Mouse (Mus musculus) midbrain, embryonic 16.5 days (tissue): ENCODE results near the gene Galnt17. TPM values are rescaled to one million over a fixed set of nuclear protein-coding genes. Genes with fewer than 3 reads are reported as not detected.
A peak's percentile ranks its signal among the peaks of the same experiment; 100 is the strongest.

ENCODE experiments used
- ATAC-seq: fragments of 200-750 bp; cut with Nextera tagmentation; 2 replicates; pipeline ENCODE4 v1.8.0; 2017; ENCODE audit warnings: moderate TSS enrichment
- H3K27ac ChIP-seq: fragments of 300-500 bp; sonication (generic); 2 replicates; pipeline ENCODE4 v1.5.1; 2014; ENCODE audit warnings: mild to moderate bottlenecking, low read length, mixed read lengths
- H3K27me3 ChIP-seq: fragments of 300-500 bp; sonication (generic); 2 replicates; pipeline ENCODE4 v1.6.1; 2014; ENCODE audit warnings: low read depth, low read length, mixed read lengths; ENCODE audit not compliant: control insufficient read depth, insufficient read depth
- H3K36me3 ChIP-seq: fragments of 300-500 bp; sonication (generic); 2 replicates; pipeline ENCODE4 v1.6.1; 2014; ENCODE audit warnings: mild to moderate bottlenecking, low read length, moderate library complexity, mixed read lengths; ENCODE audit not compliant: control insufficient read depth, insufficient read depth
- H3K4me1 ChIP-seq: fragments of 300-500 bp; sonication (generic); 2 replicates; pipeline ENCODE4 v1.6.1; 2014; ENCODE audit warnings: mild to moderate bottlenecking, low read length, mixed read lengths; ENCODE audit not compliant: control insufficient read depth, insufficient read depth
- H3K4me2 ChIP-seq: fragments of 300-500 bp; sonication (generic); 2 replicates; pipeline ENCODE4 v1.6.1; 2014; ENCODE audit warnings: mild to moderate bottlenecking, low read length, mixed read lengths
- H3K4me3 ChIP-seq: fragments of 300-500 bp; sonication (generic); 2 replicates; pipeline ENCODE4 v1.5.1; 2014; ENCODE audit warnings: low read depth, mild to moderate bottlenecking, low read length, moderate library complexity, mixed read lengths
- H3K9ac ChIP-seq: fragments of 300-500 bp; sonication (generic); 2 replicates; pipeline ENCODE4 v1.6.1; 2014; ENCODE audit warnings: low read depth, low read length, mixed read lengths
- H3K9me3 ChIP-seq: fragments of 300-500 bp; sonication (generic); replicated peaks from 2 replicates; pipeline ENCODE4 v1.6.1; 2014; ENCODE audit warnings: mild to moderate bottlenecking, low read length, mixed read lengths; ENCODE audit not compliant: control insufficient read depth, poor library complexity, severe bottlenecking
- WGBS: fragments of 180-500 bp; shearing (Covaris S2); extraction: QIAGEN DNeasy Blood & Tissue Kit; methylation state at CpG from one replicate; pipeline ENCODE4 v1.1.7; 2014; 5-methylcytosine and 5-hydroxymethylcytosine counted together
- polyA plus RNA-seq: library from polyadenylated mRNA; unstranded; fragments of >200 nt; fragmentation: Nextera tagmentation; extraction: Ambion mirVana; gene quantifications from 2 replicates; pipeline ENCODE4 v1.2.1, GENCODE M21; 2015

The Galnt17 gene
- polyA plus RNA-seq = 5.8 and 7.8 TPM in 2 replicates

DNA sequence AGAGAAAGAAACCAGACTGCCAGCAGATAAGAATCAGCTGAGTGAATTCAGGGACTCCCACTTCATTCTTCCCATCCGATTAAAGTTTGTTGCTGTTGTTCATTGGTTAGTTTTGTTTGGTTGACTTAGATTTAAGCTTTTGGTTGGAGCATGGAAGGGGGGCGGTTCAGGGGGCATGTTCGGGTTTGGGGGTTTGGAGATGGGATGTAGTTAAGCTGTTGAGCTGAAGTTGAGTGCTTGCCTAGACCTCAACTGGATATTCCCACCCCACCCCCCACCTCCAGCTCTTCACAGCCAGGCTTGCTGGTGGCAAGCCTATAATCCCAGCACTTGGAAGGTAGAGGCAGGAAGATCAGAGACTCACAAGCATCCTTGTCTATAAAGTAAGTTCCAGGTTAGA lies at the start of gene Galnt17:
Gene Galnt17 (minus strand): TSS at position 101 of the 400 bp plus-strand sequence.
- Histone ChIP-seq H3K9ac (peak within 1 kb of the TSS; percentile 81), H3K4me1 (peaks cover 10% of the 10 kb centered on the region), H3K9me3 (no peaks in the 10 kb centered on the region), H3K4me3 (peak within 1 kb of the TSS; percentile 75), H3K36me3 (no peaks in the 10 kb centered on the region), H3K27me3 (no peaks in the 10 kb centered on the region), H3K27ac (peak within 1 kb of the TSS; percentile 86), H3K4me2 (peak within 1 kb of the TSS; percentile 83)
- ATAC-seq = no peak
- 46% methylated on average over 3 of the region's 3 CpGs for WGBS

GRCm38 (mm10) chr5:131334536-131334935 lies 26.2 kb upstream of the Galnt17 start:
- H3K4me3 ChIP-seq = no peak overlapping the region
- no peak overlapping the region for H3K4me2 ChIP-seq
- no peaks in the 10 kb centered on the region for H3K4me1 ChIP-seq
- 70% methylated on average over 8 of the region's 8 CpGs for WGBS
- H3K9ac ChIP-seq = no peak overlapping the region
- no peaks in the 10 kb centered on the region for H3K9me3 ChIP-seq
- H3K27ac ChIP-seq = no peak overlapping the region
- no peaks in the 10 kb centered on the region for H3K36me3 ChIP-seq
- no peak for ATAC-seq
- H3K27me3 ChIP-seq = no peaks in the 10 kb centered on the region

DNA sequence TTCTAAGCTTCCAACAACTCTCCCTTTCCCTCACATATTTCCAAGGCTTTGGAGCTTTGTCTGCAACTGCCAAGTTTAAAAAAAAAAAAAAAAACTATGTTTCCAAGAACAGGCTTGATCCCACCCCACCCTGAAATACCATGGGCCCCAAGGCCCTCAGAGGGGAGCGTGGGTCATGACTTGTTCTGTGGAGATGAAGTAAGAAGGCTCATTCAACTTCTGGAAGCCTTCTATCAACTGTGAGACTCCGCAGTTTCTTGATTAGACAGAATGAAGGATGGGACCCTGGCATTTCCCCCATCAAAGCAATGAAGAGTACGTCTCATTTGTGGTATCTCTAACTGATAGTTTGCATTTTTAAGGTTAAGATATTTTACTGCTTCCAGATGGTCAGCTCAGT lies 13.0 kb upstream of the Galnt17 start:
- H3K4me3 ChIP-seq = no peak overlapping the region
- H3K9ac ChIP-seq = no peak overlapping the region
- ATAC-seq = no peak
- H3K9me3 ChIP-seq = no peaks in the 10 kb centered on the region
- H3K4me1 ChIP-seq = no peaks in the 10 kb centered on the region
- WGBS = 87% methylated on average over 3 of the region's 3 CpGs
- H3K27ac ChIP-seq = no peak overlapping the region
- no peaks in the 10 kb centered on the region for H3K36me3 ChIP-seq
- no peak overlapping the region for H3K4me2 ChIP-seq
- H3K27me3 ChIP-seq = no peaks in the 10 kb centered on the region

GRCm38 (mm10) chr5:131319605-131320004 lies 11.3 kb upstream of the Galnt17 start:
- H3K4me3 ChIP-seq = no peak overlapping the region
- 50% methylated on average over 3 of the region's 3 CpGs for WGBS

GRCm38 (mm10) chr5:131319141-131319540 lies 10.8 kb upstream of the Galnt17 start:
- no peak overlapping the region for H3K4me3 ChIP-seq
- no peak overlapping the region for H3K27ac ChIP-seq
- no peak overlapping the region for H3K9ac ChIP-seq
- H3K27me3 ChIP-seq = no peaks in the 10 kb centered on the region
- 31% methylated on average over 2 of the region's 2 CpGs for WGBS
- no peak for ATAC-seq
- no peaks in the 10 kb centered on the region for H3K36me3 ChIP-seq
- H3K4me1 ChIP-seq = no peaks in the 10 kb centered on the region
- no peaks in the 10 kb centered on the region for H3K9me3 ChIP-seq
- no peak overlapping the region for H3K4me2 ChIP-seq

More at GRCm38 (mm10) chr5:131319605-131320004, 11.3 kb upstream of the Galnt17 start:
- no peaks in the 10 kb centered on the region for H3K36me3 ChIP-seq
- H3K4me1 ChIP-seq = no peaks in the 10 kb centered on the region
- no peak overlapping the region for H3K4me2 ChIP-seq
- H3K9me3 ChIP-seq = no peaks in the 10 kb centered on the region
- ATAC-seq = no peak
- H3K27ac ChIP-seq = no peak overlapping the region
- no peaks in the 10 kb centered on the region for H3K27me3 ChIP-seq
- no peak overlapping the region for H3K9ac ChIP-seq

DNA sequence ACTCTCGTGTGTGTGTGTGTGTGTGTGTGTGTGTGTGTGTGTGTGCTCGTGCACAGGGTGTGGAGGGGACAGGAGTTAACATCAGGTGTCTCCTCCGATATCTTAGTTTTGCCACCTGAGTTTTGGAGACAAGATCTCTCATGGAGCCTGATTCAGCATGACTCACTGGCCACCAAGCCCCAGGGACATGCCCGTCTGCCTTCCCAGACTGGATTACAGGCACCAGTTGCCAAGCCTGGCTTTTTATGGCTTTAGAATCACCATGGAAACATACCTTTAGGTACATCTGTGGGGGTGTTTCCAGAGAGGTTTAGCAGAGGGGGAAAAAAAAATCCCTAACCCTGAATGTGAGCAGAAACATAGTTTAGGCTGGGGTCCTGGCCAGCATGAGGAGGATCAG lies 6.7 kb upstream of the Galnt17 start:
- Histone ChIP-seq H3K4me2 (no peak overlapping the region), H3K9me3 (no peaks in the 10 kb centered on the region), H3K27ac (no peak overlapping the region), H3K4me3 (no peak overlapping the region), H3K4me1 (no peaks in the 10 kb centered on the region), H3K36me3 (no peaks in the 10 kb centered on the region), H3K9ac (no peak overlapping the region), H3K27me3 (no peaks in the 10 kb centered on the region)
- ATAC-seq = no peak
- 68% methylated on average over 4 of the region's 4 CpGs for WGBS

GRCm38 (mm10) chr5:131307656-131308151 lies 593 bp downstream of the Galnt17 start:
- Histone ChIP-seq H3K36me3 (no peaks in the 10 kb centered on the region), H3K4me2 (peak overlapping the region; percentile 83), H3K27me3 (no peaks in the 10 kb centered on the region), H3K27ac (peak overlapping the region; percentile 86), H3K9me3 (no peaks in the 10 kb centered on the region), H3K4me3 (peak overlapping the region; percentile 75), H3K4me1 (peaks cover 10% of the 10 kb centered on the region), H3K9ac (peak overlapping the region; percentile 81)
- WGBS = under 1% methylated on average over 31 of the region's 36 CpGs
- ATAC-seq = peak; percentile 89

GRCm38 (mm10) chr5:131306908-131307655 lies 1.2 kb downstream of the Galnt17 start:
- H3K9ac ChIP-seq = peak overlapping the region; percentile 81
- no peaks in the 10 kb centered on the region for H3K9me3 ChIP-seq
- H3K4me2 ChIP-seq = peak overlapping the region; percentile 83
- H3K4me1 ChIP-seq = peaks cover 10% of the 10 kb centered on the region
- ATAC-seq = peak; percentile 66
- under 1% methylated on average over 62 of the region's 64 CpGs for WGBS
- H3K4me3 ChIP-seq = peak overlapping the region; percentile 75
- no peaks in the 10 kb centered on the region for H3K36me3 ChIP-seq
- peak overlapping the region; percentile 86 for H3K27ac ChIP-seq
- H3K27me3 ChIP-seq = no peaks in the 10 kb centered on the region

DNA sequence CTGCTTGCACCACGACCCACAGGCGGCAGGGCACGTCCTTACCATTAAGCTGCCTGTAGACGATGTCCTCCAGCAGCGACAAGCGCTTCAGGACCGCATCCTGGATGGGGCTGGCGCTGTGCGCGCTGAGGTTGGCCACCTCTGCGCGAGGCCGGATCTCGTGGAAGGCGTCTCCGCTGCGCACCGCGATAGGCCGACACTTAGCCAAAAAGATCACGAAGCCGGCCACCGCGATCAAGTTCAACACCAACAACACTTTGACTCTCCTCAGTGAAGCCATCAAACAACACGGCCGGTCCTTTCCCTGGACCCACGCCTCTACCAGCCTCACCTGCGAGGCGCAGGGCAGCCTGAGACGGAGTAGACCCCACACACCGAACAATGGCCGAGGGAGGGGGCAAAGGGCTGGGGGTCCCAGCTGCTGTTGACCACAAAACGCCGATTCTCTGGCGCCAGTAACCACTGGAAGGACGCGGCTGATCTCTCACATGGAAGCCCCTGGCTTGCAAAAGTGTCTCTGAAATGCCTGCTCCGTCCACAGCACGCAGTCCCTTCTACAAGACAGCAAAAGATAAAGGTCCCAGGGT lies 1.9 kb downstream of the Galnt17 start:
- Histone ChIP-seq H3K27me3 (no peaks in the 10 kb centered on the region), H3K9ac (peak overlapping the region; percentile 81), H3K9me3 (no peaks in the 10 kb centered on the region), H3K27ac (peak overlapping the region; percentile 86; the same call in 1 of the 2 replicates), H3K4me1 (peaks cover 10% of the 10 kb centered on the region), H3K4me3 (peak overlapping the region; percentile 75), H3K36me3 (no peaks in the 10 kb centered on the region), H3K4me2 (peak overlapping the region; percentile 83)
- 1% methylated on average over 39 of the region's 39 CpGs for WGBS
- ATAC-seq = no peak
